Mouse (Mus musculus) forebrain, embryonic 13.5 days (tissue): ENCODE measurements at regions not wholly inside any gene's neighbourhood (a gene's known extent, or its start where the extent isn't known, plus 50 kb on each side); places are given as distances from the start of the nearest gene placed in this dataset.
A peak's percentile ranks its signal among the peaks of the same experiment; 100 is the strongest.

Source experiments
- ATAC-seq: fragments of 200-750 bp; cut with Nextera tagmentation; 2 replicates; pipeline ENCODE4 v1.8.0; 2017
- H3K27ac ChIP-seq: fragments of 300-500 bp; sonication (generic); 2 replicates; pipeline ENCODE4 v1.5.1; 2015; ENCODE audit warnings: inconsistent platforms, mild to moderate bottlenecking, moderate library complexity
- H3K27me3 ChIP-seq: fragments of 300-500 bp; sonication (generic); 2 replicates; pipeline ENCODE4 v1.6.1; 2015; ENCODE audit warnings: mild to moderate bottlenecking, inconsistent platforms
- H3K36me3 ChIP-seq: fragments of 300-500 bp; sonication (generic); 2 replicates; pipeline ENCODE4 v1.6.1; 2015; ENCODE audit warnings: mild to moderate bottlenecking, inconsistent platforms; ENCODE audit not compliant: poor library complexity, severe bottlenecking
- H3K4me1 ChIP-seq: fragments of 300-500 bp; sonication (generic); 2 replicates; pipeline ENCODE4 v1.6.1; 2015; ENCODE audit warnings: inconsistent platforms
- H3K4me2 ChIP-seq: fragments of 300-500 bp; sonication (generic); 2 replicates; pipeline ENCODE4 v1.6.1; 2015; ENCODE audit warnings: inconsistent platforms, mild to moderate bottlenecking, moderate library complexity
- H3K4me3 ChIP-seq: fragments of 300-500 bp; sonication (generic); 2 replicates; pipeline ENCODE4 v1.5.1; 2015; ENCODE audit warnings: mild to moderate bottlenecking, inconsistent platforms
- H3K9ac ChIP-seq: fragments of 300-500 bp; sonication (generic); 2 replicates; pipeline ENCODE4 v1.6.1; 2015; ENCODE audit warnings: mild to moderate bottlenecking, inconsistent platforms
- H3K9me3 ChIP-seq: fragments of 300-500 bp; sonication (generic); replicated peaks from 2 replicates; pipeline ENCODE4 v1.6.1; 2016; ENCODE audit warnings: inconsistent platforms
- WGBS: fragments of 180-500 bp; shearing (Covaris S2); methylation state at CpG from one replicate; pipeline ENCODE4 v1.1.7; 2015; 5-methylcytosine and 5-hydroxymethylcytosine counted together

GRCm38 (mm10) chr6:14819798-14820197, 64.7 kb upstream of the Ppp1r3a start:
- Histone ChIP-seq H3K27me3 (no peaks in the 10 kb centered on the region), H3K4me1 (no peaks in the 10 kb centered on the region), H3K36me3 (no peaks in the 10 kb centered on the region), H3K9ac (no peak overlapping the region), H3K9me3 (no peaks in the 10 kb centered on the region), H3K27ac (no peak overlapping the region), H3K4me3 (no peak overlapping the region), H3K4me2 (no peak overlapping the region)
- ATAC-seq: peak; percentile 97
- 54% methylated on average over 2 of the region's 2 CpGs for WGBS

- Histone ChIP-seq H3K9me3 (no peaks in the 10 kb centered on the region), H3K36me3 (no peaks in the 10 kb centered on the region), H3K27me3 (no peaks in the 10 kb centered on the region), H3K9ac (no peak overlapping the region), H3K27ac (no peak overlapping the region), H3K4me3 (no peak overlapping the region), H3K4me1 (no peaks in the 10 kb centered on the region), H3K4me2 (no peak overlapping the region)
- ATAC-seq: peak; percentile 56; the same call in 1 of the 2 replicates
Measured at GRCm38 (mm10) chr6:14824777-14825176, 69.7 kb upstream of the Ppp1r3a start.

- WGBS: 11% methylated on average over 2 of the region's 2 CpGs
- Histone ChIP-seq H3K4me1 (no peaks in the 10 kb centered on the region), H3K27ac (no peak overlapping the region), H3K36me3 (no peaks in the 10 kb centered on the region), H3K4me2 (no peak overlapping the region), H3K9me3 (no peaks in the 10 kb centered on the region), H3K9ac (no peak overlapping the region), H3K4me3 (no peak overlapping the region), H3K27me3 (no peaks in the 10 kb centered on the region)
- ATAC-seq: no peak
Measured at GRCm38 (mm10) chr6:14838910-14839309, 62.2 kb upstream of the Foxp2 start.
